Mouse (Mus musculus) intestine, postnatal 0 days (tissue): ENCODE results near the gene Tmprss12. TPM values are rescaled to one million over a fixed set of nuclear protein-coding genes. Genes with fewer than 3 reads are reported as not detected.
"Not testable (repeated sequence)": the region's sequence is repeated elsewhere in the genome, so short reads cannot be mapped to it uniquely, and the experiment has no call there.

Experiments
- ATAC-seq: fragments of 200-750 bp; cut with Nextera tagmentation; 2 replicates; pipeline ENCODE4 v1.8.0; 2017; ENCODE audit warnings: mild to moderate bottlenecking, moderate TSS enrichment, moderate library complexity
- H3K27ac ChIP-seq: fragments of 300-500 bp; sonication (generic); 2 replicates; pipeline ENCODE4 v1.5.1; 2014; ENCODE audit warnings: mild to moderate bottlenecking, low read depth, low read length, moderate library complexity
- H3K27me3 ChIP-seq: fragments of 300-500 bp; sonication (generic); replicated peaks from 2 replicates; pipeline ENCODE4 v1.6.1; 2014; ENCODE audit warnings: low read length, mixed read lengths; ENCODE audit not compliant: control insufficient read depth, insufficient read depth
- H3K36me3 ChIP-seq: fragments of 300-500 bp; sonication (generic); 2 replicates; pipeline ENCODE4 v1.6.1; 2014; ENCODE audit warnings: mild to moderate bottlenecking, moderate library complexity; ENCODE audit not compliant: control insufficient read depth, insufficient read depth
- H3K4me1 ChIP-seq: fragments of 300-500 bp; sonication (generic); replicated peaks from 2 replicates; pipeline ENCODE4 v1.6.1; 2014; ENCODE audit warnings: antibody characterized with exemption, low read length, mixed read lengths; ENCODE audit not compliant: control insufficient read depth, insufficient read depth
- H3K4me2 ChIP-seq: fragments of 300-500 bp; sonication (generic); replicated peaks from 2 replicates; pipeline ENCODE4 v1.6.1; 2014; ENCODE audit warnings: low read depth, mild to moderate bottlenecking, moderate library complexity
- H3K4me3 ChIP-seq: fragments of 300-500 bp; sonication (generic); 2 replicates; pipeline ENCODE4 v1.5.1; 2014; ENCODE audit warnings: low read depth, low read length
- H3K9ac ChIP-seq: fragments of 300-500 bp; sonication (generic); 2 replicates; pipeline ENCODE4 v1.6.1; 2014; ENCODE audit warnings: mild to moderate bottlenecking, low read depth, low read length
- H3K9me3 ChIP-seq: fragments of 300-500 bp; sonication (generic); 2 replicates; pipeline ENCODE4 v1.6.1; 2016; ENCODE audit warnings: mixed run types; ENCODE audit not compliant: control insufficient read depth
- CTCF ChIP-seq: sonication (generic); IDR thresholded peaks from 2 replicates; pipeline ENCODE4 v1.5.1; 2016; ENCODE audit warnings: low read depth, mild to moderate bottlenecking, control low read depth, antibody characterized with exemption, moderate library complexity
- WGBS: fragments of 180-500 bp; shearing (Covaris S2); extraction: QIAGEN DNeasy Blood & Tissue Kit; methylation state at CpG from one replicate; pipeline ENCODE4 v1.1.7; 2014; 5-methylcytosine and 5-hydroxymethylcytosine counted together
- polyA plus RNA-seq: library from polyadenylated mRNA; unstranded; fragments of >200 nt; fragmentation: Nextera tagmentation; extraction: Ambion mirVana; gene quantifications from 2 replicates; pipeline ENCODE4 v1.2.1, GENCODE M21; 2015

Gene Tmprss12
- polyA plus RNA-seq, 1 experiment from 2014 or later, result not detected

GRCm38 (mm10) chr15:100263246-100263905 lies 17.3 kb upstream of the Tmprss12 start:
- no peak overlapping the region for H3K9ac ChIP-seq
- no peak overlapping the region for H3K4me2 ChIP-seq
- H3K27me3 ChIP-seq, result no peaks in the 10 kb centered on the region
- H3K4me3 ChIP-seq, result no peak overlapping the region
- TF ChIP-seq CTCF, result peak; percentile 67
- no peaks in the 10 kb centered on the region for H3K9me3 ChIP-seq
- H3K4me1 ChIP-seq, result no peaks in the 10 kb centered on the region
- H3K27ac ChIP-seq, result no peak overlapping the region
- ATAC-seq, result no peak
- WGBS, result 37% methylated on average over 4 of the region's 4 CpGs
- H3K36me3 ChIP-seq, result peaks cover 19% of the 10 kb centered on the region

DNA sequence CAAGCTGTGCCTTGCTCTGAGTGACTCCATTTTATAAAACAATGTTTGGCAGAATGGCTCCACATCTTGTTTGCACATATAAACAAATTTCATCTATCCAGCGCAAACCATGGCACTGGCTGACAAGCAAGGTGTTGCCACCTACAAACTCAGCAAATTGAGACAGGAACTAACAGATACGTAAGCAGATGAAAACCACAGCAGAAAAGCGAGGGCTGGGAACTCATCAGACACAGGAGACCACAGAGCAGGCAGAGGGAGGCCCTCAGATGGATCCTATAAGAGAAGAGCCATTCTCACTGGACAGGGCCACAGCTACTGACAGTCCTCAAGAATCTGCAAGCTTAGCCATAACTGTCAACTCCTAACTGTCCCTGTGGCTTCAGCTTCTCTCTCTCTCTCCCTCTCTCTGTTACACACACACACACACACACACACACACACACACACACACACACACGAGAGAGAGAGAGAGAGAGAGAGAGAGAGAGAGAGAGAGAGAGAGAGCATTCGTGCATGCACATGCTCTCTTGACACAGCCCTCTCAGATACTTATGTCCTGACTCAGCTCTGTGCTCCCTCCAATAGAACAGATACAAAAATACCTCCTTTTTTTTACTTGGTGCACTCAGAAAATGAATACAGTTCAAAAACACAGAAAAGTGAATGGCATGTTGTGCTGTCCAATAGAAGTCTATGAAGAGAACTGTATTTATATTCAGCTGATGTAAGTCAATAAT lies 14.9 kb upstream of the Tmprss12 start:
- Histone ChIP-seq H3K9ac (no peak overlapping the region), H3K4me2 (no peak overlapping the region), H3K4me3 (no peak overlapping the region), H3K9me3 (no peaks in the 10 kb centered on the region), H3K27ac (no peak overlapping the region), H3K36me3 (peaks cover 8% of the 10 kb centered on the region; the same call in 1 of the 2 replicates), H3K4me1 (no peaks in the 10 kb centered on the region), H3K27me3 (no peaks in the 10 kb centered on the region)
- ATAC-seq, result no peak
- 84% methylated on average over 5 of the region's 5 CpGs for WGBS
- TF ChIP-seq CTCF, result no peak

DNA sequence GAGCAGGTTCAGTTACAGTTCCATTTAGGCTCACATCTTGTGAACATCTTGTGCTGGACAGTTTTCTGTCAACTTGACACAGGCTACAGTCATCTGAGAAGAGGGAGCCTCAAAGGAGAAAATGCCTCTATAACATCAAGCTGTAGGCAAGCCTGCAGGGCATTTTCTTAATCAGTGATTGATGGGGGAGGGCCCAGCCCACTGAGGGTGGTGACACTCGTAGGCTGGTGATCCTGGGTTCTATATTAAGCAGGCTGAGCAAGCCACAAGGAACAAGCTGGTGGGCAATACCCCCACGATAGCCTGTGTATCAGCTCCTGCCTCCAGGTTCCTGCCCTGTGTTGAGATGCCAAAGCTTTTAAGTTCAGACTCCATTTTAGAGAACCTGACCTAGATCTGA lies 11.7 kb upstream of the Tmprss12 start:
- H3K4me3 ChIP-seq, result no peak overlapping the region
- H3K27me3 ChIP-seq, result no peaks in the 10 kb centered on the region
- WGBS, result 74% methylated on average over 2 of the region's 2 CpGs
- H3K9ac ChIP-seq, result no peak overlapping the region
- ATAC-seq, result no peak
- H3K36me3 ChIP-seq, result no peaks in the 10 kb centered on the region
- TF ChIP-seq CTCF, result no peak
- H3K27ac ChIP-seq, result no peak overlapping the region
- H3K4me2 ChIP-seq, result no peak overlapping the region
- H3K9me3 ChIP-seq, result no peaks in the 10 kb centered on the region
- no peaks in the 10 kb centered on the region for H3K4me1 ChIP-seq

DNA sequence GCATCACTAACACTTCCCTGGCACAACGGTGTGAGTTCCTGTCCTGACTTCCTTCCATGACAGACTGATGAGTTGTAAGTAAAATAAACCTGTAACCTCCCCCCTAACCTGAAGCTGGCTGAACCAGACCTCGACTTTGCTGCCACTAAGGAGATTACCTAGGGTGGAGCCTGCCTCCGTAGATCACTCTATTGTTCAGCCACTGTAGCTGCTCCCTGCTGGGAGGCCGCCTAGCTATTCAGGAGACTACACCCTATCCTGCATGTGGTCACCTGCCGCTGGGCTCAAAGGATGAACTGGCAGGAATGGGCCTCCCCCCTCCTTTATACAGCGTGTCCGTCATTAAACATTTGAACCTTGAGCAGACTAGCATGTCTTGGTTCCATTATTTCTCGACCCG lies 10.9 kb upstream of the Tmprss12 start:
- WGBS, result 22% methylated on average over 9 of the region's 9 CpGs
- no peak for TF ChIP-seq CTCF
- H3K4me2 ChIP-seq, result peak overlapping the region; percentile 30
- no peak overlapping the region for H3K9ac ChIP-seq
- no peaks in the 10 kb centered on the region for H3K4me1 ChIP-seq
- no peaks in the 10 kb centered on the region for H3K36me3 ChIP-seq
- H3K27ac ChIP-seq, result no peak overlapping the region
- ATAC-seq, result peak; percentile 49
- H3K4me3 ChIP-seq, result no peak overlapping the region
- H3K9me3 ChIP-seq, result no peaks in the 10 kb centered on the region
- no peaks in the 10 kb centered on the region for H3K27me3 ChIP-seq

GRCm38 (mm10) chr15:100270609-100271008 lies 10.0 kb upstream of the Tmprss12 start:
- ATAC-seq, H3K9ac ChIP-seq, H3K36me3 ChIP-seq, H3K4me2 ChIP-seq, H3K4me3 ChIP-seq, H3K4me1 ChIP-seq, H3K27me3 ChIP-seq, H3K9me3 ChIP-seq, H3K27ac ChIP-seq: not testable (repeated sequence)
- WGBS, result 51% methylated on average over 7 of the region's 7 CpGs

DNA sequence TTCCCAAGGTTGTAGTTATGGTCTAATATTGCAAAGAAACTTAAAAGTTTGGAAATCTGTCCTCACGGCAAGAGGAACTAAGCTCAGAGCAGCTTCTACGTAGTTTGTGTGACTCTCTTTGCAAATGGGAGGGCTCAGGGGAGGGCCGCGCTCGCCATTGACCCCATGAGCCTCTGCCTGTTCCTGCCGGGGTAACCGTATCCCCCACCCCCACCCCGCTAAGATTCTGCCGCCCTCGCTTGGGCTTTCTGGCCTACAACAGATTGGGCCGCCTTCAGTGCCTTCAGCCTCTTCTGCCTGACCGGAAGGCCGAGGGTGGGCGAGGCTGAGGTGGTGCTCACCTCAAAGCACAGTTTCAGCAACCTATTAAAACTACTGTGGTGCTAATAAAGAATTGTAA lies 9.2 kb upstream of the Tmprss12 start:
- no peak for ATAC-seq
- Histone ChIP-seq H3K9me3 (no peaks in the 10 kb centered on the region), H3K4me2 (no peak overlapping the region), H3K27ac (no peak overlapping the region), H3K9ac (no peak overlapping the region), H3K27me3 (no peaks in the 10 kb centered on the region), H3K36me3 (no peaks in the 10 kb centered on the region), H3K4me3 (no peak overlapping the region), H3K4me1 (no peaks in the 10 kb centered on the region)
- 82% methylated on average over 14 of the region's 14 CpGs for WGBS
- no peak for TF ChIP-seq CTCF

DNA sequence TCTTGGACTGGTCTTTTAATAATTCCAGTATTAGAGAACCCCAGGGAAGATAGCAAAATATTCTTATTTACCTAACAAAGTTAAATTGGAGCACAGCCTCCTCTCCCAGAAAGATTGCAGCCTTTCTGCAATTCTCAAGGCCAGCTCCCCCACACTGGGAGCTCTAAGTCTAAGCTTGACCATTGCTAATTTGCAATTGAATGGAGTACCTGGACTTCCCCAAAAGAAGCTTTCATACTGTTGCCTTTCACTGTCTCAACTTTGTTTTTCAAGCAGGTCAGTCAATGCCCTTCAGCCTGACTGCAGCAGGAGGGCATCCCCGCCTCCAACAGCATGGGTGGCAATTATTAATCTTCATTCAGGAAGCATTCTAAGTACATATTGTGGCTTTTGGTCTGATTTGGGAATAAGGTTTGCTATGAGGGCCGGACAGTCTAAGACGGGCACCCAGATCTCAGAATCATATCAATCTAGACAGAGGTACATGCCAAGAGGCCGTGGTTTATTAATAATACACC lies 6.8 kb upstream of the Tmprss12 start:
- ATAC-seq, H3K9me3 ChIP-seq, H3K4me3 ChIP-seq, H3K36me3 ChIP-seq, H3K9ac ChIP-seq, H3K4me2 ChIP-seq, H3K27me3 ChIP-seq, H3K4me1 ChIP-seq, H3K27ac ChIP-seq: not testable (repeated sequence)
- WGBS, result 91% methylated on average over 4 of the region's 4 CpGs
